Mouse (Mus musculus) kidney, postnatal 0 days (tissue): ENCODE measurements at regions not wholly inside any gene's neighbourhood (a gene's known extent, or its start where the extent isn't known, plus 50 kb on each side); places are given as distances from the start of the nearest gene placed in this dataset.
A peak's percentile ranks its signal among the peaks of the same experiment; 100 is the strongest.
"Not testable (repeated sequence)": the region's sequence is repeated elsewhere in the genome, so short reads cannot be mapped to it uniquely, and the experiment has no call there.

Experiments used
- ATAC-seq: fragments of 200-750 bp; cut with Nextera tagmentation; replicated peaks from 2 replicates; pipeline ENCODE4 v1.8.0; 2017; ENCODE audit warnings: low read depth, moderate number of reproducible peaks, moderate TSS enrichment, moderate library complexity; ENCODE audit not compliant: low FRiP score
- DNase-seq: peaks from one replicate; pipeline ENCODE4 v3.0.0-alpha.2; 2016; ENCODE audit warnings: low spot score
- H3K27ac ChIP-seq: fragments of 300-500 bp; sonication (generic); 2 replicates; pipeline ENCODE4 v1.5.1; 2014; ENCODE audit warnings: mild to moderate bottlenecking
- H3K27me3 ChIP-seq: fragments of 300-500 bp; sonication (generic); 2 replicates; pipeline ENCODE4 v1.6.1; 2014; ENCODE audit warnings: low read length, mixed read lengths; ENCODE audit not compliant: insufficient read depth
- H3K36me3 ChIP-seq: fragments of 300-500 bp; sonication (generic); 2 replicates; pipeline ENCODE4 v1.6.1; 2014; ENCODE audit warnings: low read length, mixed read lengths; ENCODE audit not compliant: insufficient read depth
- H3K4me1 ChIP-seq: fragments of 300-500 bp; sonication (generic); replicated peaks from 2 replicates; pipeline ENCODE4 v1.6.1; 2014; ENCODE audit warnings: antibody characterized with exemption, low read length, mixed read lengths; ENCODE audit not compliant: insufficient read depth
- H3K4me2 ChIP-seq: fragments of 300-500 bp; sonication (generic); 2 replicates; pipeline ENCODE4 v1.6.1; 2014; ENCODE audit warnings: mild to moderate bottlenecking, low read length, moderate library complexity, mixed read lengths
- H3K4me3 ChIP-seq: fragments of 300-500 bp; sonication (generic); replicated peaks from 2 replicates; pipeline ENCODE4 v1.5.1; 2014; ENCODE audit warnings: low read depth, low read length
- H3K9ac ChIP-seq: fragments of 300-500 bp; sonication (generic); 2 replicates; pipeline ENCODE4 v1.6.1; 2014; ENCODE audit warnings: low read depth, low read length
- H3K9me3 ChIP-seq: fragments of 300-500 bp; sonication (generic); replicated peaks from 2 replicates; pipeline ENCODE4 v1.6.1; 2016; ENCODE audit warnings: low read length, inconsistent platforms, mixed read lengths
- CTCF ChIP-seq: IDR thresholded peaks from 2 replicates; pipeline ENCODE4 v1.5.1; 2016; ENCODE audit warnings: antibody characterized with exemption, low read depth, mild to moderate bottlenecking, moderate library complexity
- WGBS: fragments of 180-500 bp; shearing (Covaris S2); extraction: QIAGEN DNeasy Blood & Tissue Kit; methylation state at CpG from one replicate; pipeline ENCODE4 v1.1.7; 2014; 5-methylcytosine and 5-hydroxymethylcytosine counted together

- no peak for TF ChIP-seq CTCF
- H3K27ac ChIP-seq: no peak overlapping the region
- H3K27me3 ChIP-seq: no peaks in the 10 kb centered on the region
- no peaks in the 10 kb centered on the region for H3K4me1 ChIP-seq
- no peak overlapping the region for H3K4me3 ChIP-seq
- 53% methylated on average over 9 of the region's 9 CpGs for WGBS
- DNase-seq (peak; percentile 81), ATAC-seq (no peak)
- H3K9me3 ChIP-seq: no peaks in the 10 kb centered on the region
- no peak overlapping the region for H3K9ac ChIP-seq
- H3K4me2 ChIP-seq: no peak overlapping the region
- H3K36me3 ChIP-seq: no peaks in the 10 kb centered on the region
Measured at GRCm38 (mm10) chr17:82901098-82901891, 313.8 kb upstream of the Pkdcc start.

- WGBS: 71% methylated on average over 2 of the region's 2 CpGs
- TF ChIP-seq CTCF: no peak
- DNase-seq (no peak), ATAC-seq (no peak)
- Histone ChIP-seq H3K4me2 (no peak overlapping the region), H3K9ac (no peak overlapping the region), H3K9me3 (no peaks in the 10 kb centered on the region), H3K4me1 (no peaks in the 10 kb centered on the region), H3K36me3 (no peaks in the 10 kb centered on the region), H3K27me3 (no peaks in the 10 kb centered on the region), H3K4me3 (no peak overlapping the region), H3K27ac (no peak overlapping the region)
Measured at GRCm38 (mm10) chr17:82904961-82905360, 310.1 kb upstream of the Pkdcc start.

- no peak for TF ChIP-seq CTCF
- H3K9me3 ChIP-seq: no peaks in the 10 kb centered on the region
- H3K36me3 ChIP-seq: no peaks in the 10 kb centered on the region
- peak; percentile 9 for DNase-seq
- H3K4me1 ChIP-seq: no peaks in the 10 kb centered on the region
- no peaks in the 10 kb centered on the region for H3K27me3 ChIP-seq
- no peak overlapping the region for H3K4me3 ChIP-seq
- no peak overlapping the region for H3K4me2 ChIP-seq
- H3K9ac ChIP-seq: no peak overlapping the region
- WGBS: 38% methylated on average over 3 of the region's 3 CpGs
- no peak overlapping the region for H3K27ac ChIP-seq
- ATAC-seq: no peak
Measured at GRCm38 (mm10) chr17:82905483-82905882, 309.6 kb upstream of the Pkdcc start.

- Histone ChIP-seq H3K4me3 (no peak overlapping the region), H3K36me3 (no peaks in the 10 kb centered on the region), H3K9me3 (no peaks in the 10 kb centered on the region), H3K4me1 (no peaks in the 10 kb centered on the region), H3K27ac (no peak overlapping the region), H3K9ac (no peak overlapping the region), H3K4me2 (no peak overlapping the region), H3K27me3 (no peaks in the 10 kb centered on the region)
- DNase-seq: no peak
- no peak for ATAC-seq
- TF ChIP-seq CTCF: no peak
- 48% methylated on average over 2 of the region's 2 CpGs for WGBS
Measured at GRCm38 (mm10) chr17:82909189-82909588, 305.9 kb upstream of the Pkdcc start.

GRCm38 (mm10) chr17:82922986-82923385 is 292.1 kb upstream of the Pkdcc start:
- ATAC-seq, H3K36me3 ChIP-seq, H3K27ac ChIP-seq, DNase-seq, H3K9ac ChIP-seq, H3K9me3 ChIP-seq, H3K4me1 ChIP-seq, H3K4me2 ChIP-seq, H3K27me3 ChIP-seq, H3K4me3 ChIP-seq: not testable (repeated sequence)
- WGBS: 26% methylated on average over 4 of the region's 4 CpGs

GRCm38 (mm10) chr17:82925751-82926150 is 289.3 kb upstream of the Pkdcc start:
- Histone ChIP-seq H3K4me1 (no peaks in the 10 kb centered on the region), H3K9me3 (no peaks in the 10 kb centered on the region), H3K9ac (no peak overlapping the region), H3K4me2 (no peak overlapping the region), H3K4me3 (no peak overlapping the region), H3K27ac (no peak overlapping the region), H3K27me3 (no peaks in the 10 kb centered on the region), H3K36me3 (no peaks in the 10 kb centered on the region)
- ATAC-seq: no peak
- DNase-seq: no peak
- no peak for TF ChIP-seq CTCF
- 87% methylated on average over 2 of the region's 2 CpGs for WGBS

- no peak for DNase-seq
- H3K4me2 ChIP-seq: no peak overlapping the region
- no peak for TF ChIP-seq CTCF
- H3K4me3 ChIP-seq: no peak overlapping the region
- 68% methylated on average over 3 of the region's 3 CpGs for WGBS
- no peaks in the 10 kb centered on the region for H3K9me3 ChIP-seq
- ATAC-seq: no peak
- H3K36me3 ChIP-seq: no peaks in the 10 kb centered on the region
- H3K4me1 ChIP-seq: no peaks in the 10 kb centered on the region
- no peak overlapping the region for H3K27ac ChIP-seq
- H3K9ac ChIP-seq: no peak overlapping the region
- no peaks in the 10 kb centered on the region for H3K27me3 ChIP-seq
Measured at GRCm38 (mm10) chr17:82927681-82928080, 287.4 kb upstream of the Pkdcc start.
